Mouse (Mus musculus): ENCODE measurements around the gene Gm20388. TPM values are rescaled to one million over a fixed set of nuclear protein-coding genes. Genes with fewer than 3 reads are reported as not detected.

Gm20388 gene
- total and polyA plus RNA-seq, 2 experiments from 2014 or later, result 17.3 TPM; not detected in 1

DNA sequence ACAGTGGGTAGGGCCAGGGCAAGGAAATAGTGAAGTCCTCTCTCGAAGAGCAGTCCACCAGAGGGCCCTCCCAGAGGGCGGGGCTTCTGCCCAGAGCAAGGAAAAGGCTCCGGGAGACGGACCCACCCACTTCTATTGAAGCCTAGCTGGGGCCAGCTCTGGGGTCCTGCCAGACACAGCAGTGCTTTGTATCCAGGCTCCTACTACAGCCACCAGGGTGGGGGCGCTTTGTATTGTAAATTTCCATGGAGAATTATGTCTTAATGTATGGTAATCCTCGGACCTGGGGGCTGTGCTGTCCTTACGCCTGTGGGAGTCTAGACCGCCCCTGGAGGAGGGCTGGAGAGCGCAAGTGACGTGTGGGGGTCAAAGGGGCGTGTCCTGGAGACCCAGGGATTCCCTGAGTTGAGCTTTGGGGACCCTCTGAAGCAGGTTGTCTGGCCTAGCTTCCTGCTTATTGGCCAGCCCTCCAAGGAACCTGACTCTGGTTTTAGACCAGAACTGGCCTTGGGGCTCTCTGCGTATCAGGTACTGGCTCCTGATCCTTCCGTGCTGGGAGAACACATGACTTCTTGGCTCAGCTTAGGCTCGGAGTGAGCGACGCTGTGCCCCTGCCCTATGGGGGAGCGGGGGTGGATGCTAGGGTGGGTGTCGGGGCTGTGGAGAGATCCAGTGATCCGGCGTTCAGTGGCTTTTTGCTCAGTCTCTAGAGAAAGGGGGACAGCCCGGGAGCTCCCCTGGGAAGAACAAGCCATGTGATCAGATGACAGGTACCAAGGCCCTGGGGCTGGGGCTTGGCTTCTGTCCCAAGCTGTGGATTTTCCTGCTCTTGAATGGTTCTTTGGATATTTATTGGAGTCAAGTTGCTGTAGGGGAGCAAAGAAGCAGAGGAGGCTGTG is 598.7 kb downstream of the Gm20388 start:
- ATAC-seq (ENCODE audit: insufficient read depth, low read depth) (peak; percentile 32), DNase-seq (ENCODE audit: low spot score) (no peak)
- Histone ChIP-seq H3K36me3 (replicated peaks; ENCODE audit: control insufficient read depth, insufficient read depth, low read length) (no peaks in the 10 kb centered on the region), H3K4me1 (ENCODE audit: control insufficient read depth, insufficient read depth) (peaks cover 59% of the 10 kb centered on the region), H3K27ac (ENCODE audit: low read depth) (no peak overlapping the region), H3K4me2 (ENCODE audit: low read depth, low read length) (peak overlapping the region; percentile 50), H3K9ac (replicated peaks; ENCODE audit: low read depth, low read length) (0 out of 2 replicates have a peak overlapping the region, but pooled peaks have one; percentile 12), H3K9me3 (replicated peaks; ENCODE audit: control insufficient read depth, low read length) (no peaks in the 10 kb centered on the region), H3K27me3 (ENCODE audit: control insufficient read depth, insufficient read depth, low read length) (no peaks in the 10 kb centered on the region), H3K4me3 (ENCODE audit: low read depth, low read length) (peak overlapping the region; percentile 8)
- 12% methylated on average over 21 of the region's 21 CpGs for WGBS
- TF ChIP-seq EP300 (IDR thresholded peaks at IDR 0.05; ENCODE audit: low read depth) (no peak), CTCF (IDR thresholded peaks at IDR 0.05; ENCODE audit: low read depth) (no peak)

- WGBS, result 13% methylated on average over 5 of the region's 6 CpGs
- Histone ChIP-seq H3K27me3 (ENCODE audit: control insufficient read depth, insufficient read depth, low read length) (no peaks in the 10 kb centered on the region), H3K4me2 (ENCODE audit: low read depth, low read length) (peak overlapping the region; percentile 50), H3K9me3 (replicated peaks; ENCODE audit: control insufficient read depth, low read length) (no peaks in the 10 kb centered on the region), H3K4me3 (ENCODE audit: low read depth, low read length) (no peak overlapping the region), H3K36me3 (replicated peaks; ENCODE audit: control insufficient read depth, insufficient read depth, low read length) (no peaks in the 10 kb centered on the region), H3K4me1 (ENCODE audit: control insufficient read depth, insufficient read depth) (peaks cover 52% of the 10 kb centered on the region), H3K27ac (ENCODE audit: low read depth) (no peak overlapping the region), H3K9ac (replicated peaks; ENCODE audit: low read depth, low read length) (no peak overlapping the region)
- ATAC-seq (ENCODE audit: insufficient read depth, low read depth) (no peak), DNase-seq (ENCODE audit: low spot score) (no peak)
- TF ChIP-seq EP300 (IDR thresholded peaks at IDR 0.05; ENCODE audit: low read depth) (no peak), CTCF (IDR thresholded peaks at IDR 0.05; ENCODE audit: low read depth) (no peak)
Observed at GRCm38 (mm10) chr8:120510035-120510416, 599.4 kb downstream of the Gm20388 start.

- Histone ChIP-seq H3K36me3 (replicated peaks; ENCODE audit: control insufficient read depth, insufficient read depth, low read length) (no peaks in the 10 kb centered on the region), H3K4me1 (ENCODE audit: control insufficient read depth, insufficient read depth) (peaks cover 47% of the 10 kb centered on the region), H3K4me3 (ENCODE audit: low read depth, low read length) (no peak overlapping the region), H3K27ac (ENCODE audit: low read depth) (peak overlapping the region; percentile 61), H3K27me3 (ENCODE audit: control insufficient read depth, insufficient read depth, low read length) (no peaks in the 10 kb centered on the region), H3K9me3 (replicated peaks; ENCODE audit: control insufficient read depth, low read length) (no peaks in the 10 kb centered on the region), H3K9ac (replicated peaks; ENCODE audit: low read depth, low read length) (no peak overlapping the region), H3K4me2 (ENCODE audit: low read depth, low read length) (no peak overlapping the region)
- WGBS, result 9% methylated on average over 5 of the region's 5 CpGs
- DNase-seq (ENCODE audit: low spot score), result no peak
- 0 out of 2 replicates have a peak, but pooled peaks have one; percentile 1 for ATAC-seq (ENCODE audit: insufficient read depth, low read depth)
- no peak for TF ChIP-seq EP300 (IDR thresholded peaks at IDR 0.05; ENCODE audit: low read depth)
Observed at GRCm38 (mm10) chr8:120510863-120511457, 600.3 kb downstream of the Gm20388 start.

GRCm38 (mm10) chr8:120511737-120512136 is 601.1 kb downstream of the Gm20388 start:
- H3K4me1 ChIP-seq (ENCODE audit: control insufficient read depth, insufficient read depth), result peaks cover 46% of the 10 kb centered on the region
- no peak for TF ChIP-seq CTCF (IDR thresholded peaks at IDR 0.05; ENCODE audit: low read depth)
- TF ChIP-seq EP300 (IDR thresholded peaks at IDR 0.05; ENCODE audit: low read depth), result no peak
- no peak overlapping the region for H3K9ac ChIP-seq (replicated peaks; ENCODE audit: low read depth, low read length)
- no peaks in the 10 kb centered on the region for H3K9me3 ChIP-seq (replicated peaks; ENCODE audit: control insufficient read depth, low read length)
- H3K27me3 ChIP-seq (ENCODE audit: control insufficient read depth, insufficient read depth, low read length), result no peaks in the 10 kb centered on the region
- WGBS, result 39% methylated on average over 8 of the region's 8 CpGs
- no peaks in the 10 kb centered on the region for H3K36me3 ChIP-seq (replicated peaks; ENCODE audit: control insufficient read depth, insufficient read depth, low read length)
- ATAC-seq (ENCODE audit: insufficient read depth, low read depth) (no peak), DNase-seq (ENCODE audit: low spot score) (no peak)
- H3K27ac ChIP-seq (ENCODE audit: low read depth), result peak overlapping the region; percentile 61
- no peak overlapping the region for H3K4me3 ChIP-seq (ENCODE audit: low read depth, low read length)
- no peak overlapping the region for H3K4me2 ChIP-seq (ENCODE audit: low read depth, low read length)

DNA sequence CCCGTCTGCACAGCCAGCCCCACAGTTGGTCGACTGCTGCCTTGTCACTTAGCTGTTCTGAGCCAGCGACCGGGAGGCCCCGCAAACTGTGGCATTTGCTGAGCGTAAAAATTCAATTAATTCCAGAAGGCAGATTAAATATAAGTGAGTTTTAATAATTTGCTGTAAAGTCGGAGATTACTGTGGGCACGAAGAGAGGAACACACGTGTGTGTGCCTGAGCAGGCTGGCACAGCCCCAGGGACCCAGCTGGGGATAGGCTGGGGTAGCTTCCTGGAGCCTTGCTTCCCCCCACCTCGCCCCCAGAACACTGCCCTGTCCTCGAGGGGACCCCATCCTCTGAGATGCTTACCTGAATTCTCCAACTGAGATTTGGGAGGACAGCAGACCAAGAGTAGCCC is 601.7 kb downstream of the Gm20388 start:
- no peak for ATAC-seq (ENCODE audit: insufficient read depth, low read depth)
- no peak overlapping the region; the same call in 1 of the 2 replicates for H3K27ac ChIP-seq (ENCODE audit: low read depth)
- no peaks in the 10 kb centered on the region for H3K27me3 ChIP-seq (ENCODE audit: control insufficient read depth, insufficient read depth, low read length)
- H3K4me1 ChIP-seq (ENCODE audit: control insufficient read depth, insufficient read depth), result peaks cover 46% of the 10 kb centered on the region
- H3K4me2 ChIP-seq (ENCODE audit: low read depth, low read length), result no peak overlapping the region
- H3K36me3 ChIP-seq (replicated peaks; ENCODE audit: control insufficient read depth, insufficient read depth, low read length), result no peaks in the 10 kb centered on the region
- no peaks in the 10 kb centered on the region for H3K9me3 ChIP-seq (replicated peaks; ENCODE audit: control insufficient read depth, low read length)
- TF ChIP-seq CTCF (IDR thresholded peaks at IDR 0.05; ENCODE audit: low read depth) (no peak), EP300 (IDR thresholded peaks at IDR 0.05; ENCODE audit: low read depth) (no peak)
- H3K4me3 ChIP-seq (ENCODE audit: low read depth, low read length), result no peak overlapping the region
- 64% methylated on average over 11 of the region's 11 CpGs for WGBS
- DNase-seq (ENCODE audit: low spot score), result no peak
- H3K9ac ChIP-seq (replicated peaks; ENCODE audit: low read depth, low read length), result no peak overlapping the region
